Mouse (Mus musculus) limb, embryonic 15.5 days (tissue): ENCODE data around the gene 4930522L14Rik. TPM values are rescaled to one million over a fixed set of nuclear protein-coding genes. Genes with fewer than 3 reads are reported as not detected.

ENCODE experiments used
- polyA plus RNA-seq: library from polyadenylated mRNA; unstranded; fragments of >200 nt; fragmentation: Nextera tagmentation; extraction: Ambion mirVana; gene quantifications from 2 replicates; pipeline ENCODE4 v1.2.1, GENCODE M21; 2015

4930522L14Rik gene
- polyA plus RNA-seq, 1 experiment from 2014 or later: 11.3 TPM

Other genes with a start within 250 kb of the 4930522L14Rik start
- 13.9 and 16.6 TPM in 2 replicates for gene Crlf2, start 192.9 kb downstream of the 4930522L14Rik start, polyA plus RNA-seq
- 1.8 and 2.4 TPM in 2 replicates for gene 5430403G16Rik, start 60.8 kb downstream of the 4930522L14Rik start, polyA plus RNA-seq
- gene Gm15446, start 171.5 kb upstream of the 4930522L14Rik start, polyA plus RNA-seq: 0.57 and 0.84 TPM in 2 replicates
- gene Zfp932, start 244.6 kb upstream of the 4930522L14Rik start, polyA plus RNA-seq: 18.0 and 20.4 TPM in 2 replicates